Mouse (Mus musculus): Measurements from ENCODE around the gene Gusb. TPM values are rescaled to one million over a fixed set of nuclear protein-coding genes. Genes with fewer than 3 reads are reported as not detected.

The Gusb gene
- total RNA-seq, 1 experiment from 2014 or later: 59.4 TPM

DNA sequence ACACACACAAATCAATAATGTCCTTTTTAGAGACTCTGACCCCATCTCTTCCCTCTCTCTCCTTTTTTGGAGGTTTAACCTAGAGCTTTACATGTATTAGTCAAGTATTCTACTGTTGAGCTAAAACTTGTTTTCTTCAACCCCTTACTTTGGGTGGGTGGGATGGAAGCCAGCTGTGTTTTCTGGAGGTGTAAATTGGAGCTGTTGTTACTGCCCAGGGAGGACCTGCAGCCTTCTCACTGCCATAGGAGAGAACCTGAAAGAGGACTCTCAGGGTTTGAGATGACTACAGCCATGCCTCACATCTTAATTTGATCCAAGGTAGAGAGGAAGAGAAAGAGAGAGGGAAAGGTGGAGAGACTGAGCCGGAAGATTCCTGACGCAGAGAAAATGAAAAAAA lies 62.6 kb downstream of the Gusb start:
- ATAC-seq (replicated peaks; ENCODE audit: insufficient number of reproducible peaks, low FRiP score, low TSS enrichment, poor library complexity, severe bottlenecking): no peak

Other genes starting within 250 kb of the Gusb start
- 6.7 to 17.3 TPM (median 10.8 TPM) in 3 replicates for gene Psph, start 215.6 kb downstream of the Gusb start, total RNA-seq (2017)
- gene Sumf2, start 156.1 kb downstream of the Gusb start, total RNA-seq (2017): 3.8 to 13.7 TPM (median 6.4 TPM) in 3 replicates
- 183 to 342 TPM (median 299 TPM) in 3 replicates for gene Chchd2, start 115.6 kb downstream of the Gusb start, total RNA-seq (2017)
- 0.68 to 2.2 TPM in 2 of 3 replicates, not detected in the other for gene Zbed5, start 107.3 kb downstream of the Gusb start, total RNA-seq (2017)
- 0.75 TPM in 1 of 3 replicates, not detected in the others for gene Phkg1, start 104.5 kb downstream of the Gusb start, total RNA-seq (2017)
- 0.48 to 4.0 TPM (median 1.9 TPM) in 3 replicates for gene Nupr1l, start 94.5 kb downstream of the Gusb start, total RNA-seq (2017)
- 9.4 to 13.4 TPM (median 9.6 TPM) in 3 replicates for gene Vkorc1l1, start 61.1 kb downstream of the Gusb start, total RNA-seq (2017)
- gene Asl, start 26.2 kb upstream of the Gusb start, total RNA-seq (2017): 21.0 to 38.4 TPM (median 29.3 TPM) in 3 replicates
- 34.5 to 51.7 TPM (median 50.6 TPM) in 3 replicates for gene Crcp, start 26.2 kb upstream of the Gusb start, total RNA-seq (2017)
- 8.2 to 14.2 TPM (median 11.6 TPM) in 3 replicates for gene Tpst1, start 70.3 kb upstream of the Gusb start, total RNA-seq (2017)
- gene Kctd7, start 141.8 kb upstream of the Gusb start, total RNA-seq (2017): 0.95 to 4.5 TPM (median 1.5 TPM) in 3 replicates
- gene Rabgef1, start 168.7 kb upstream of the Gusb start, total RNA-seq (2017): 41.1 to 67.6 TPM (median 53.3 TPM) in 3 replicates
- gene Tmem248, start 214.0 kb upstream of the Gusb start, total RNA-seq (2017): 37.6 to 41.1 TPM (median 40.2 TPM) in 3 replicates

Measured in monocyte, adult 5-6 weeks (primary cell).